Mouse (Mus musculus): ENCODE data around the gene Gm7534. TPM values are rescaled to one million over a fixed set of nuclear protein-coding genes. Genes with fewer than 3 reads are reported as not detected.
"Not testable (repeated sequence)": the region's sequence is repeated elsewhere in the genome, so short reads cannot be mapped to it uniquely, and the experiment has no call there.

Gm7534 gene
- polyA plus RNA-seq, 1 experiment from 2014 or later = not detected

- H3K4me3 ChIP-seq = no peak overlapping the region
- no peak overlapping the region for H3K9ac ChIP-seq
- peaks cover 7% of the 10 kb centered on the region; the same call in 1 of the 2 replicates for H3K27me3 ChIP-seq
- 89% methylated on average over 6 of the region's 6 CpGs for WGBS
- no peak overlapping the region for H3K4me2 ChIP-seq
- no peaks in the 10 kb centered on the region for H3K9me3 ChIP-seq
- no peaks in the 10 kb centered on the region for H3K4me1 ChIP-seq (replicated peaks)
- ATAC-seq (ENCODE audit: low FRiP score) = no peak
- H3K27ac ChIP-seq = no peak overlapping the region
- peaks cover 40% of the 10 kb centered on the region for H3K36me3 ChIP-seq
Measured at GRCm38 (mm10) chr4:134155531-134155930, 47.3 kb downstream of the Gm7534 start.

- H3K9ac ChIP-seq = no peak overlapping the region
- H3K27ac ChIP-seq = no peak overlapping the region
- no peaks in the 10 kb centered on the region for H3K4me1 ChIP-seq (replicated peaks)
- peaks cover 45% of the 10 kb centered on the region for H3K36me3 ChIP-seq
- H3K4me2 ChIP-seq = no peak overlapping the region
- H3K9me3 ChIP-seq = no peaks in the 10 kb centered on the region
- H3K4me3 ChIP-seq = no peak overlapping the region
- ATAC-seq (ENCODE audit: low FRiP score) = no peak
- 99% methylated on average over 3 of the region's 3 CpGs for WGBS
- H3K27me3 ChIP-seq = peaks cover 7% of the 10 kb centered on the region; the same call in 1 of the 2 replicates
Measured at GRCm38 (mm10) chr4:134154354-134154753, 48.5 kb downstream of the Gm7534 start.

- WGBS = 97% methylated on average over 3 of the region's 3 CpGs
- H3K27ac ChIP-seq = no peak overlapping the region
- H3K4me3 ChIP-seq = no peak overlapping the region
- ATAC-seq (ENCODE audit: low FRiP score) = no peak
- no peak overlapping the region for H3K9ac ChIP-seq
- H3K27me3 ChIP-seq = peaks cover 2% of the 10 kb centered on the region; the same call in 1 of the 2 replicates
- H3K4me2 ChIP-seq = no peak overlapping the region
- peaks cover 45% of the 10 kb centered on the region for H3K36me3 ChIP-seq
- no peaks in the 10 kb centered on the region for H3K4me1 ChIP-seq (replicated peaks)
- H3K9me3 ChIP-seq = no peaks in the 10 kb centered on the region
Measured at GRCm38 (mm10) chr4:134153656-134154055, 49.1 kb downstream of the Gm7534 start.

- Histone ChIP-seq H3K9ac (no peak overlapping the region), H3K27me3 (no peaks in the 10 kb centered on the region), H3K36me3 (peaks cover 60% of the 10 kb centered on the region), H3K27ac (no peak overlapping the region), H3K4me3 (no peak overlapping the region), H3K4me1 (replicated peaks) (no peaks in the 10 kb centered on the region), H3K4me2 (no peak overlapping the region), H3K9me3 (no peaks in the 10 kb centered on the region)
- 95% methylated on average over 3 of the region's 3 CpGs for WGBS
- no peak for ATAC-seq (ENCODE audit: low FRiP score)
Measured at GRCm38 (mm10) chr4:134152112-134152511, 50.7 kb downstream of the Gm7534 start.

GRCm38 (mm10) chr4:134149389-134149788 is 53.4 kb downstream of the Gm7534 start:
- H3K9me3 ChIP-seq = no peaks in the 10 kb centered on the region
- WGBS = 99% methylated on average over 4 of the region's 4 CpGs
- no peak for ATAC-seq (ENCODE audit: low FRiP score)
- no peaks in the 10 kb centered on the region for H3K27me3 ChIP-seq
- no peak overlapping the region for H3K4me2 ChIP-seq
- no peaks in the 10 kb centered on the region for H3K4me1 ChIP-seq (replicated peaks)
- no peak overlapping the region for H3K27ac ChIP-seq
- H3K9ac ChIP-seq = no peak overlapping the region
- peaks cover 57% of the 10 kb centered on the region for H3K36me3 ChIP-seq
- H3K4me3 ChIP-seq = no peak overlapping the region

GRCm38 (mm10) chr4:134144297-134144696 is 58.5 kb downstream of the Gm7534 start:
- not testable (repeated sequence) for H3K9ac ChIP-seq; H3K9me3 ChIP-seq; H3K27ac ChIP-seq; H3K4me3 ChIP-seq; H3K4me1 ChIP-seq (replicated peaks); H3K27me3 ChIP-seq; ATAC-seq (ENCODE audit: low FRiP score); H3K4me2 ChIP-seq
- 92% methylated on average over 5 of the region's 5 CpGs for WGBS
- H3K36me3 ChIP-seq = peaks cover 31% of the 10 kb centered on the region

Other genes starting within 250 kb of the Gm7534 start
- gene Hmgn2, start 234.4 kb downstream of the Gm7534 start, polyA plus RNA-seq (2015; fragmentation: Nextera tagmentation; extraction: Ambion mirVana) = 1,402 and 1,435 TPM in 2 replicates
- 43.4 and 44.0 TPM in 2 replicates for gene Dhdds, start 202.1 kb downstream of the Gm7534 start, polyA plus RNA-seq (2015; fragmentation: Nextera tagmentation; extraction: Ambion mirVana)
- gene Lin28a, start 184.2 kb downstream of the Gm7534 start, polyA plus RNA-seq (2015; fragmentation: Nextera tagmentation; extraction: Ambion mirVana) = 0.17 and 0.31 TPM in 2 replicates
- not detected in 2 replicates for gene Zfp683, start 149.2 kb downstream of the Gm7534 start, polyA plus RNA-seq (2015; fragmentation: Nextera tagmentation; extraction: Ambion mirVana)
- 0.49 and 1.1 TPM in 2 replicates for gene Crybg2, start 142.2 kb downstream of the Gm7534 start, polyA plus RNA-seq (2015; fragmentation: Nextera tagmentation; extraction: Ambion mirVana)
- 3.9 TPM in 2 replicates for gene Cd52, start 107.9 kb downstream of the Gm7534 start, polyA plus RNA-seq (2015; fragmentation: Nextera tagmentation; extraction: Ambion mirVana)
- gene Ubxn11, start 100.4 kb downstream of the Gm7534 start, polyA plus RNA-seq (2015; fragmentation: Nextera tagmentation; extraction: Ambion mirVana) = 14.7 and 16.0 TPM in 2 replicates
- gene Sh3bgrl3, start 74.2 kb downstream of the Gm7534 start, polyA plus RNA-seq (2015; fragmentation: Nextera tagmentation; extraction: Ambion mirVana) = 371 and 393 TPM in 2 replicates
- gene Cep85, start 15.9 kb downstream of the Gm7534 start, polyA plus RNA-seq (2015; fragmentation: Nextera tagmentation; extraction: Ambion mirVana) = 21.2 and 22.5 TPM in 2 replicates
- not detected in 2 replicates for gene Catsper4, start 24.4 kb upstream of the Gm7534 start, polyA plus RNA-seq (2015; fragmentation: Nextera tagmentation; extraction: Ambion mirVana)
- gene Cnksr1, start 35.4 kb upstream of the Gm7534 start, polyA plus RNA-seq (2015; fragmentation: Nextera tagmentation; extraction: Ambion mirVana) = 0.06 and 0.08 TPM in 2 replicates
- gene E130218I03Rik, start 40.7 kb upstream of the Gm7534 start, polyA plus RNA-seq (2015; fragmentation: Nextera tagmentation; extraction: Ambion mirVana) = 0.45 and 0.56 TPM in 2 replicates
- 15.5 and 15.7 TPM in 2 replicates for gene Zfp593, start 42.6 kb upstream of the Gm7534 start, polyA plus RNA-seq (2015; fragmentation: Nextera tagmentation; extraction: Ambion mirVana)
- gene Gm30191, start 43.9 kb upstream of the Gm7534 start, polyA plus RNA-seq (2015; fragmentation: Nextera tagmentation; extraction: Ambion mirVana) = 0.54 and 0.74 TPM in 2 replicates
- gene Grrp1, start 51.1 kb upstream of the Gm7534 start, polyA plus RNA-seq (2015; fragmentation: Nextera tagmentation; extraction: Ambion mirVana) = 9.3 and 14.2 TPM in 2 replicates
- gene Pdik1l, start 84.9 kb upstream of the Gm7534 start, polyA plus RNA-seq (2015; fragmentation: Nextera tagmentation; extraction: Ambion mirVana) = 35.0 and 37.3 TPM in 2 replicates
- 0.38 and 0.51 TPM in 2 replicates for gene Trim63, start 112.1 kb upstream of the Gm7534 start, polyA plus RNA-seq (2015; fragmentation: Nextera tagmentation; extraction: Ambion mirVana)
- gene Slc30a2, start 140.2 kb upstream of the Gm7534 start, polyA plus RNA-seq (2015; fragmentation: Nextera tagmentation; extraction: Ambion mirVana) = not detected in 2 replicates
- gene Extl1, start 180.8 kb upstream of the Gm7534 start, polyA plus RNA-seq (2015; fragmentation: Nextera tagmentation; extraction: Ambion mirVana) = 0.36 and 0.45 TPM in 2 replicates
- 7.8 TPM in 2 replicates for gene Pafah2, start 193.3 kb upstream of the Gm7534 start, polyA plus RNA-seq (2015; fragmentation: Nextera tagmentation; extraction: Ambion mirVana)

Data from hindbrain, embryonic 13.5 days (tissue).